Mouse (Mus musculus) liver, postnatal 0 days (tissue): ENCODE results near the gene Tctex1d4. TPM values are rescaled to one million over a fixed set of nuclear protein-coding genes. Genes with fewer than 3 reads are reported as not detected.

ENCODE experiments used
- ATAC-seq: fragments of 200-750 bp; cut with Nextera tagmentation; 2 replicates; pipeline ENCODE4 v1.8.0; 2017; ENCODE audit warnings: mild to moderate bottlenecking, moderate library complexity
- DNase-seq: peaks from one replicate; pipeline ENCODE4 v3.0.0-alpha.2; 2016
- H3K27ac ChIP-seq: fragments of 300-500 bp; sonication (generic); 2 replicates; pipeline ENCODE4 v1.5.1; 2014; ENCODE audit warnings: antibody characterized with exemption, moderate library complexity, mild to moderate bottlenecking, low read depth
- H3K27me3 ChIP-seq: fragments of 300-500 bp; sonication (generic); 2 replicates; pipeline ENCODE4 v1.6.1; 2014; ENCODE audit warnings: low read length, control low read depth, mixed read lengths; ENCODE audit not compliant: insufficient read depth
- H3K36me3 ChIP-seq: fragments of 300-500 bp; sonication (generic); replicated peaks from 2 replicates; pipeline ENCODE4 v1.6.1; 2014; ENCODE audit warnings: mild to moderate bottlenecking, control low read depth, low read length, moderate library complexity, mixed read lengths; ENCODE audit not compliant: insufficient read depth
- H3K4me1 ChIP-seq: fragments of 300-500 bp; sonication (generic); 2 replicates; pipeline ENCODE4 v1.6.1; 2014; ENCODE audit warnings: antibody characterized with exemption, mild to moderate bottlenecking, control low read depth; ENCODE audit not compliant: insufficient read depth
- H3K4me2 ChIP-seq: fragments of 300-500 bp; sonication (generic); 2 replicates; pipeline ENCODE4 v1.6.1; 2014; ENCODE audit warnings: low read depth, mild to moderate bottlenecking, low read length, moderate library complexity, mixed read lengths
- H3K4me3 ChIP-seq: fragments of 300-500 bp; sonication (generic); 2 replicates; pipeline ENCODE4 v1.5.1; 2014; ENCODE audit warnings: low read depth, low read length
- H3K9ac ChIP-seq: fragments of 300-500 bp; sonication (generic); replicated peaks from 2 replicates; pipeline ENCODE4 v1.6.1; 2014; ENCODE audit warnings: mild to moderate bottlenecking, moderate library complexity
- H3K9me3 ChIP-seq: fragments of 300-500 bp; sonication (generic); 2 replicates; pipeline ENCODE4 v1.6.1; 2016; ENCODE audit warnings: mild to moderate bottlenecking, control low read depth, low read length, mixed read lengths
- CTCF ChIP-seq: sonication (generic); IDR thresholded peaks from 2 replicates; pipeline ENCODE4 v1.5.1; 2016; ENCODE audit warnings: antibody characterized with exemption, low read depth
- EP300 ChIP-seq: IDR thresholded peaks from 2 replicates; pipeline ENCODE4 v1.6.1; 2016; ENCODE audit warnings: antibody characterized with exemption, low read depth, mild to moderate bottlenecking
- WGBS: fragments of 180-500 bp; shearing (Covaris S2); extraction: QIAGEN DNeasy Blood & Tissue Kit; methylation state at CpG from one replicate; pipeline ENCODE4 v1.1.7; 2014; ENCODE audit not compliant: insufficient replicate concordance; 5-methylcytosine and 5-hydroxymethylcytosine counted together
- polyA plus RNA-seq: library from polyadenylated mRNA; unstranded; fragments of >200 nt; fragmentation: Nextera tagmentation; extraction: Ambion mirVana; gene quantifications from 2 replicates; pipeline ENCODE4 v1.2.1, GENCODE M21; 2015

Tctex1d4 gene
- polyA plus RNA-seq, 1 experiment from 2014 or later, result not detected

GRCm38 (mm10) chr4:117105127-117105526, 21.5 kb upstream of the Tctex1d4 start:
- H3K27ac ChIP-seq, result no peak overlapping the region
- H3K36me3 ChIP-seq, result no peaks in the 10 kb centered on the region
- TF ChIP-seq CTCF (no peak), EP300 (no peak)
- WGBS, result 75% methylated on average over 10 of the region's 10 CpGs
- H3K4me1 ChIP-seq, result no peaks in the 10 kb centered on the region
- H3K9ac ChIP-seq, result no peak overlapping the region
- H3K27me3 ChIP-seq, result no peaks in the 10 kb centered on the region
- ATAC-seq (no peak), DNase-seq (no peak)
- no peak overlapping the region for H3K4me3 ChIP-seq
- H3K9me3 ChIP-seq, result no peaks in the 10 kb centered on the region
- H3K4me2 ChIP-seq, result no peak overlapping the region

- H3K27ac ChIP-seq, result no peak overlapping the region
- TF ChIP-seq CTCF (no peak), EP300 (no peak)
- 79% methylated on average over 18 of the region's 18 CpGs for WGBS
- H3K4me1 ChIP-seq, result no peaks in the 10 kb centered on the region
- DNase-seq (no peak), ATAC-seq (no peak)
- H3K4me3 ChIP-seq, result no peak overlapping the region
- no peaks in the 10 kb centered on the region for H3K27me3 ChIP-seq
- no peaks in the 10 kb centered on the region for H3K36me3 ChIP-seq
- no peak overlapping the region for H3K4me2 ChIP-seq
- H3K9me3 ChIP-seq, result no peaks in the 10 kb centered on the region
- H3K9ac ChIP-seq, result no peak overlapping the region
These were observed 18.6 kb upstream of the Tctex1d4 start for GRCm38 (mm10) chr4:117107813-117108523.

- 87% methylated on average over 6 of the region's 6 CpGs for WGBS
These were observed 18.1 kb upstream of the Tctex1d4 start for GRCm38 (mm10) chr4:117108524-117108849.

GRCm38 (mm10) chr4:117109330-117109729, 17.3 kb upstream of the Tctex1d4 start:
- no peak overlapping the region for H3K4me2 ChIP-seq
- 93% methylated on average over 25 of the region's 25 CpGs for WGBS
- ATAC-seq, result no peak
- H3K36me3 ChIP-seq, result no peaks in the 10 kb centered on the region
- no peak for DNase-seq
- no peak overlapping the region for H3K4me3 ChIP-seq
- no peak for TF ChIP-seq EP300
- no peak for TF ChIP-seq CTCF
- H3K27ac ChIP-seq, result no peak overlapping the region
- no peaks in the 10 kb centered on the region for H3K9me3 ChIP-seq
- H3K9ac ChIP-seq, result no peak overlapping the region
- no peaks in the 10 kb centered on the region for H3K27me3 ChIP-seq
- H3K4me1 ChIP-seq, result no peaks in the 10 kb centered on the region

More at GRCm38 (mm10) chr4:117108524-117108849, 18.1 kb upstream of the Tctex1d4 start:
- no peak overlapping the region for H3K4me2 ChIP-seq
- no peaks in the 10 kb centered on the region for H3K4me1 ChIP-seq
- DNase-seq (no peak), ATAC-seq (no peak)
- no peaks in the 10 kb centered on the region for H3K27me3 ChIP-seq
- TF ChIP-seq CTCF (no peak), EP300 (no peak)
- H3K4me3 ChIP-seq, result no peak overlapping the region
- H3K27ac ChIP-seq, result no peak overlapping the region
- no peak overlapping the region for H3K9ac ChIP-seq
- no peaks in the 10 kb centered on the region for H3K36me3 ChIP-seq
- H3K9me3 ChIP-seq, result no peaks in the 10 kb centered on the region

- 85% methylated on average over 13 of the region's 13 CpGs for WGBS
- no peak overlapping the region for H3K27ac ChIP-seq
- no peaks in the 10 kb centered on the region for H3K9me3 ChIP-seq
- H3K4me3 ChIP-seq, result no peak overlapping the region
- H3K9ac ChIP-seq, result no peak overlapping the region
- ATAC-seq (no peak), DNase-seq (no peak)
- no peak for TF ChIP-seq CTCF
- no peak for TF ChIP-seq EP300
- no peak overlapping the region for H3K4me2 ChIP-seq
- H3K36me3 ChIP-seq, result no peaks in the 10 kb centered on the region
- H3K4me1 ChIP-seq, result no peaks in the 10 kb centered on the region
- H3K27me3 ChIP-seq, result no peaks in the 10 kb centered on the region
These were observed 16.3 kb upstream of the Tctex1d4 start for GRCm38 (mm10) chr4:117110249-117110648.

GRCm38 (mm10) chr4:117110985-117111384, 15.6 kb upstream of the Tctex1d4 start:
- DNase-seq (no peak), ATAC-seq (no peak)
- no peaks in the 10 kb centered on the region for H3K27me3 ChIP-seq
- 78% methylated on average over 11 of the region's 11 CpGs for WGBS
- H3K9me3 ChIP-seq, result no peaks in the 10 kb centered on the region
- H3K9ac ChIP-seq, result no peak overlapping the region
- no peak overlapping the region for H3K4me3 ChIP-seq
- no peak overlapping the region for H3K27ac ChIP-seq
- no peaks in the 10 kb centered on the region for H3K4me1 ChIP-seq
- no peaks in the 10 kb centered on the region for H3K36me3 ChIP-seq
- H3K4me2 ChIP-seq, result no peak overlapping the region
- TF ChIP-seq CTCF, result no peak
- TF ChIP-seq EP300, result no peak
